Mouse (Mus musculus): ENCODE data around the gene Saysd1. TPM values are rescaled to one million over a fixed set of nuclear protein-coding genes. Genes with fewer than 3 reads are reported as not detected.

Gene Saysd1
- polyA plus RNA-seq, 1 experiment from 2014 or later = 11.2 TPM

Other genes starting within 250 kb of the Saysd1 start
- 51.5 and 52.9 TPM in 2 replicates for gene Gng2, start 160.9 kb downstream of the Saysd1 start, polyA plus RNA-seq (2014; fragmentation: Nextera tagmentation; extraction: Ambion mirVana)
- 4.7 and 12.2 TPM in 2 replicates for gene Kcnk5, start 43.3 kb upstream of the Saysd1 start, polyA plus RNA-seq (2014; fragmentation: Nextera tagmentation; extraction: Ambion mirVana)
- gene Kcnk16, start 130.7 kb upstream of the Saysd1 start, polyA plus RNA-seq (2014; fragmentation: Nextera tagmentation; extraction: Ambion mirVana) = not detected in 2 replicates
- 13.1 and 18.4 TPM in 2 replicates for gene Nudt13, start 156.2 kb upstream of the Saysd1 start, polyA plus RNA-seq (2014; fragmentation: Nextera tagmentation; extraction: Ambion mirVana)
- gene Ecd, start 209.6 kb upstream of the Saysd1 start, polyA plus RNA-seq (2014; fragmentation: Nextera tagmentation; extraction: Ambion mirVana) = 49.6 and 66.1 TPM in 2 replicates
- gene Fam149b, start 209.6 kb upstream of the Saysd1 start, polyA plus RNA-seq (2014; fragmentation: Nextera tagmentation; extraction: Ambion mirVana) = 33.0 and 44.4 TPM in 2 replicates